ENCODE assay signal across 31 mouse cellular contexts in the genomic region with DNA sequence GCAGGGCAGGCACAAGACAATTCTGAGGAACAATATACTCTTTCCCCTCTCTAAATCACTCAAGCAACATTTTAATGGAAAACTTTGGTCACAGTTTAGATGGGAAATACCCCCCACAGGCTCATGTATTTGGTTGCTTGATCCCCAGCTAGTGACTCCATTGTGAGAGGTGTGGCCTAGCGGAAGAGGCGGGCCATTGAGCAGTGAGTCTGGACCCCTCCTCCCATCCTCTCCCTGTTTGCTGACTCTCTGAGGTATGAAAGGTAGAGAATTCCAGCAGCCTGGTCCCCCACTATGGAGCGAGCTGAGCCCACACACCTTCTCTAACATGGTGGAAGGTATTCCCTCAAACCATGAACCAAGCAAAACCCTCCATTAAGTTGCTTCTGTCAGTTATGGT.
DNase-seq lines count a peak whose midpoint lies in the region; ATAC-seq and TF ChIP-seq lines count a peak whose summit lies in the region.
"Had no signal": no experiment of that assay in that cellular context is flagged by ENCODE, and none has a peak within 500 bp of the region (broad histone marks: within the 10 kb centered on the region; RNA-seq: fewer than 3 reads in every experiment).

No protein-coding gene starts in this region.

- no peak overlapping the region for H3K4me2 ChIP-seq in heart, embryonic 15.5 days
- no peak overlapping the region for H3K4me2 ChIP-seq in CH12.LX (ENCODE audit: insufficient read depth, low read depth, poor library complexity, severe bottlenecking)
- 0 out of 2 replicates have a peak overlapping the region, but pooled peaks have one; percentile 1 for H3K4me2 ChIP-seq in hindbrain, embryonic 15.5 days
- H3K4me2 ChIP-seq: embryonic facial prominence, embryonic 13.5 days; forebrain, embryonic 15.5 days; heart, embryonic 12.5 days; limb, embryonic 12.5 days; lung, embryonic 15.5 days; midbrain, embryonic 12.5 days had no signal

- in situ Hi-C loops in CH12.LX (cut with MboI; ENCODE audit: low pct_ligation_motif_present, low pct_unique_long_range_greater_than_20kb, low sequenced_read_pairs): no loop called here

- peaks cover 28% of the 10 kb centered on the region for H3K79me2 ChIP-seq in liver, adult 2 months (ENCODE audit: control insufficient read depth, insufficient read depth, low read length)
- no peaks in the 10 kb centered on the region for H3K79me2 ChIP-seq in CH12.LX (replicated peaks; ENCODE audit: control insufficient read depth, extremely low read depth, insufficient read depth, poor library complexity, severe bottlenecking)

- no peaks in the 10 kb centered on the region for H3K9me3 ChIP-seq in heart, embryonic 15.5 days (replicated peaks)
- no peaks in the 10 kb centered on the region for H3K9me3 ChIP-seq in CH12.LX (replicated peaks; ENCODE audit: low read length)
- no peaks in the 10 kb centered on the region for H3K9me3 ChIP-seq in hindbrain, embryonic 15.5 days
- H3K9me3 ChIP-seq: embryonic facial prominence, embryonic 13.5 days; forebrain, embryonic 10.5 days; forebrain, embryonic 15.5 days; heart, embryonic 12.5 days; limb, embryonic 12.5 days; lung, embryonic 15.5 days; midbrain, embryonic 12.5 days had no signal

- H3K36me3 ChIP-seq in heart, embryonic 15.5 days: no peaks in the 10 kb centered on the region
- H3K36me3 ChIP-seq in liver, adult 2 months (ENCODE audit: control insufficient read depth, insufficient read depth, low read length): no peaks in the 10 kb centered on the region
- no peaks in the 10 kb centered on the region for H3K36me3 ChIP-seq in CH12.LX (replicated peaks in 1 of 2; ENCODE audit: control insufficient read depth in 1 of 2, insufficient read depth in 1 of 2, low read length in 1 of 2)
- H3K36me3 ChIP-seq in hindbrain, embryonic 15.5 days: no peaks in the 10 kb centered on the region
- H3K36me3 ChIP-seq: embryonic facial prominence, embryonic 13.5 days; forebrain, embryonic 10.5 days; forebrain, embryonic 15.5 days; heart, embryonic 12.5 days; limb, embryonic 12.5 days; lung, embryonic 15.5 days; midbrain, embryonic 12.5 days had no signal

- no peak overlapping the region for H3K4me3 ChIP-seq in heart, embryonic 15.5 days
- no peak overlapping the region for H3K4me3 ChIP-seq in liver, adult 2 months (ENCODE audit: insufficient read depth, low read depth, low read length)
- no peak overlapping the region for H3K4me3 ChIP-seq in CH12.LX (replicated peaks in 1 of 3; ENCODE audit: low read depth in 2 of 3, low read length in 2 of 3, poor library complexity in 1 of 3)
- no peak overlapping the region for H3K4me3 ChIP-seq in hindbrain, embryonic 15.5 days
- H3K4me3 ChIP-seq: embryonic facial prominence, embryonic 13.5 days; forebrain, embryonic 10.5 days; forebrain, embryonic 15.5 days; heart, adult 2 months; heart, embryonic 12.5 days; left cerebral cortex, adult 2 months; limb, embryonic 12.5 days; lung, embryonic 15.5 days; midbrain, embryonic 12.5 days; myocyte had no signal

- no peak overlapping the region for H3K9ac ChIP-seq in heart, embryonic 15.5 days
- H3K9ac ChIP-seq in liver, adult 2 months (ENCODE audit: low read depth, low read length): peak overlapping the region; percentile 33; the same call in 1 of the 2 replicates
- H3K9ac ChIP-seq in CH12.LX (ENCODE audit: insufficient read depth, low read depth): no peak overlapping the region
- H3K9ac ChIP-seq in hindbrain, embryonic 15.5 days: no peak overlapping the region
- H3K9ac ChIP-seq: embryonic facial prominence, embryonic 13.5 days; forebrain, embryonic 15.5 days; heart, embryonic 12.5 days; limb, embryonic 12.5 days; liver, embryonic 14.5 days; lung, embryonic 15.5 days; midbrain, embryonic 12.5 days had no signal

- TF ChIP-seq POLR2A in liver, adult 2 months (IDR thresholded peaks at IDR 0.05; ENCODE audit: extremely low read depth, insufficient read depth, low read length): no peak
- no peak for TF ChIP-seq POLR2A in CH12.LX (IDR thresholded peaks at IDR 0.05; ENCODE audit: low read depth, low read length)

- peaks cover 8% of the 10 kb centered on the region for H3K4me1 ChIP-seq in heart, embryonic 15.5 days (replicated peaks)
- H3K4me1 ChIP-seq in liver, adult 2 months (ENCODE audit: control insufficient read depth, insufficient read depth, low read length): peaks cover 20% of the 10 kb centered on the region
- no peaks in the 10 kb centered on the region for H3K4me1 ChIP-seq in CH12.LX (ENCODE audit: control insufficient read depth in 1 of 2, insufficient read depth in 2 of 2)
- H3K4me1 ChIP-seq in hindbrain, embryonic 15.5 days (replicated peaks): peaks cover 44% of the 10 kb centered on the region

- DNase-seq in heart, adult 18-20 months: no peak
- peak; percentile 68 for DNase-seq in liver, adult 2 months (ENCODE audit: extremely low read depth, low read depth, low spot score)
- DNase-seq in liver (no peak), CH12.LX (ENCODE audit: extremely low read depth) (peak; percentile 1)
- DNase-seq in embryo, embryonic 10.5 days (ENCODE audit: low spot score): no peak
- DNase-seq in Muller cell, postnatal 12 days (ENCODE audit: inconsistent ontology term): no peak
- DNase-seq: adrenal gland, postnatal 10 days; cerebellum, adult 11 months; cerebellum, adult 9-10 months; cerebellum, postnatal 36 days; gastrocnemius, postnatal 25 days; heart, adult 2 months; heart, postnatal 10 days; kidney, adult 8-10 months; kidney, postnatal 14 days; right cerebral cortex, postnatal 4 days; thymus, adult 2 months; thymus, postnatal 36 days had no signal

- no peak for TF ChIP-seq CTCF in liver, adult 2 months (IDR thresholded peaks at IDR 0.05; ENCODE audit: low read depth, low read length)
- TF ChIP-seq CTCF in CH12.LX (conservative IDR thresholded peaks at IDR 0.05 in 1 of 2, IDR thresholded peaks at IDR 0.05 in 1 of 2; ENCODE audit: low read depth in 2 of 2, low read length in 2 of 2): no peak

- no peak for TF ChIP-seq EP300 in CH12.LX (IDR thresholded peaks at IDR 0.05; ENCODE audit: low read length)

- WGBS in heart, embryonic 15.5 days: 80% methylated on average over 3 of the region's 3 CpGs
- WGBS in liver, adult 2 months: 40% methylated on average over 3 of the region's 3 CpGs
- 89% methylated on average over 3 of the region's 3 CpGs for WGBS in hindbrain, embryonic 15.5 days

- no peak for TF ChIP-seq RAD21 in CH12.LX (IDR thresholded peaks at IDR 0.05; ENCODE audit: low read depth, low read length)

- dilution Hi-C loops in CH12.LX (cut with MboI; ENCODE audit: extremely low pct_ligation_motif_present, extremely low pct_unique_long_range_greater_than_20kb, low sequenced_read_pairs): no loop called here

- ATAC-seq in heart, embryonic 15.5 days (replicated peaks; ENCODE audit: insufficient number of reproducible peaks, insufficient read depth, low FRiP score, low read depth): 0 out of 2 replicates have a peak, but pooled peaks have one; percentile 10
- ATAC-seq in hindbrain, embryonic 15.5 days (ENCODE audit: low FRiP score, low read depth): no peak
- ATAC-seq: forebrain, embryonic 15.5 days; intestine, embryonic 16.5 days had no signal

- H3K27me3 ChIP-seq in heart, embryonic 15.5 days: peaks cover 12% of the 10 kb centered on the region; the same call in 1 of the 2 replicates
- no peaks in the 10 kb centered on the region for H3K27me3 ChIP-seq in liver, adult 2 months (ENCODE audit: control insufficient read depth, insufficient read depth, low read length)
- H3K27me3 ChIP-seq in CH12.LX (replicated peaks): no peaks in the 10 kb centered on the region
- no peaks in the 10 kb centered on the region for H3K27me3 ChIP-seq in hindbrain, embryonic 15.5 days

- no peak overlapping the region for H3K27ac ChIP-seq in heart, embryonic 15.5 days
- peak overlapping the region; percentile 84 for H3K27ac ChIP-seq in liver, adult 2 months (replicated peaks; ENCODE audit: insufficient read depth, low read depth, low read length)
- no peak overlapping the region for H3K27ac ChIP-seq in CH12.LX (ENCODE audit: insufficient read depth, low read depth)
- H3K27ac ChIP-seq in hindbrain, embryonic 15.5 days (replicated peaks): no peak overlapping the region
- H3K27ac ChIP-seq: embryonic facial prominence, embryonic 13.5 days; forebrain, embryonic 10.5 days; forebrain, embryonic 15.5 days; heart, adult 2 months; left cerebral cortex, adult 2 months; limb, embryonic 12.5 days; liver, embryonic 14.5 days; lung, embryonic 15.5 days; midbrain, embryonic 12.5 days had no signal

TF ChIP-seq in CH12.LX, 34 proteins besides CTCF, POLR2A, EP300 and RAD21:
- TF ChIP-seq USF1 (IDR thresholded peaks at IDR 0.05; ENCODE audit: low read depth, low read length) (no peak), TCF12 (IDR thresholded peaks at IDR 0.05; ENCODE audit: low read depth, low read length) (no peak), ZC3H11A (IDR thresholded peaks at IDR 0.05; ENCODE audit: low read depth, low read length) (no peak)

Comparison
In these comparisons a context has a peak if more than half of its experiments do, and no peak if none do; other contexts are left out.
1. DNase-seq: peak in liver, adult 2 months (single experiment) and CH12.LX (single experiment); none in heart, adult 18-20 months (0 of 2), liver (single experiment), embryo, embryonic 10.5 days (single experiment) and Muller cell, postnatal 12 days (single experiment).